Mouse (Mus musculus): ENCODE data around the gene Setd1b. TPM values are rescaled to one million over a fixed set of nuclear protein-coding genes. Genes with fewer than 3 reads are reported as not detected.
"Not testable (repeated sequence)": the region's sequence is repeated elsewhere in the genome, so short reads cannot be mapped to it uniquely, and the experiment has no call there.

Setd1b gene
- total and polyA plus RNA-seq, 2 experiments: 1.8 to 7.2 TPM

DNA sequence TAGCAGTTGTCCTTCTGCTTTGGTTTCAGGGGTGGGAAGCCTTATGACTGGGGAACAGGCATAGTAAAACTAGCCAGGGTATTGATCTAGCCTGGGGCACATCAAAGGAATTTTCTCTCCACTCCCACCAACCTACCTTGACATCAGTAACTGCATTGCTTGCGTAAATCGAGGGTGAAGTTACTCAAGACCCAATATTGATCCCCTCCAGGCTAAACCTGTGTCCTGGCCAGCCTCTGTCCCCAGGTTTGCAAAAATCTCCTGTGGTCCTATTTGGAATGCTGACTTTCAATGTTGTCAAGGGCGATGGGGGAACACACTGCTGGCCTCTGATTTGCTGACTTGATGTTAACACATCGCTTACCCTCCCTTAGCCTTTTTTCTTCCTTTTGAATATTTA is 54.8 kb downstream of the Setd1b start:
- no peaks in the 10 kb centered on the region for H3K27me3 ChIP-seq (ENCODE audit: control insufficient read depth, insufficient read depth, low read length)
- peak overlapping the region; percentile 99 for H3K27ac ChIP-seq (replicated peaks; ENCODE audit: insufficient read depth, low read depth, low read length)
- no peaks in the 10 kb centered on the region for H3K79me2 ChIP-seq (ENCODE audit: control insufficient read depth, insufficient read depth, low read length)
- peak overlapping the region; percentile 69 for H3K9ac ChIP-seq (ENCODE audit: low read depth, low read length)
- H3K36me3 ChIP-seq (ENCODE audit: control insufficient read depth, insufficient read depth, low read length): no peaks in the 10 kb centered on the region
- no peak for TF ChIP-seq POLR2A (IDR thresholded peaks at IDR 0.05; ENCODE audit: extremely low read depth, insufficient read depth, low read length)
- TF ChIP-seq CTCF (IDR thresholded peaks at IDR 0.05; ENCODE audit: low read depth, low read length): no peak
- DNase-seq (ENCODE audit: extremely low read depth, low read depth, low spot score): peak; percentile 100
- WGBS: 24% methylated on average over 4 of the region's 4 CpGs
- H3K4me1 ChIP-seq (ENCODE audit: control insufficient read depth, insufficient read depth, low read length): peaks cover 40% of the 10 kb centered on the region
- no peak overlapping the region for H3K4me3 ChIP-seq (ENCODE audit: insufficient read depth, low read depth, low read length)

DNA sequence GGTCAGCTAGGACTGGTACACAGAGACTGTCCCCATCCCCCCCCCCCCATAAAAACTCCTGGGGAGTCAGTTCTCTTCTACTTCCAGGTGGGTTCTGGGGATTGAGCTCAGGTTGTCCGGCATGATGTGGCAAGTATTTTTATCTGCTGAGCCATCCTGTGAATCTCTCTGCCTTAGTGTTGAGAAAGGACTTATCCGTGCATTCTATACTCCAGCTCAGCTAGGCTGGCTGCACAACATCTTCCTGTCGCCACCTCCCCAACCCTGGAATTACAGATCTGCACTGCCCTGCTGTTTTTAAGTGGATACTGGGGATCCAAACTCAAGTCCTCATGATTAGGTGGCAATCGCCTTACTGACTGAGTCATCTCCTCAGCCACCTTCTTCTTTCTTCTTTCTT is 56.5 kb downstream of the Setd1b start:
- H3K79me2 ChIP-seq (ENCODE audit: control insufficient read depth, insufficient read depth, low read length): no peaks in the 10 kb centered on the region
- H3K4me3 ChIP-seq (ENCODE audit: insufficient read depth, low read depth, low read length): no peak overlapping the region
- 85% methylated on average over 4 of the region's 4 CpGs for WGBS
- peak overlapping the region; percentile 22; the same call in 1 of the 2 replicates for H3K27ac ChIP-seq (replicated peaks; ENCODE audit: insufficient read depth, low read depth, low read length)
- DNase-seq (ENCODE audit: extremely low read depth, low read depth, low spot score): no peak
- H3K36me3 ChIP-seq (ENCODE audit: control insufficient read depth, insufficient read depth, low read length): no peaks in the 10 kb centered on the region
- H3K4me1 ChIP-seq (ENCODE audit: control insufficient read depth, insufficient read depth, low read length): peaks cover 42% of the 10 kb centered on the region
- no peaks in the 10 kb centered on the region for H3K27me3 ChIP-seq (ENCODE audit: control insufficient read depth, insufficient read depth, low read length)
- TF ChIP-seq POLR2A (IDR thresholded peaks at IDR 0.05; ENCODE audit: extremely low read depth, insufficient read depth, low read length): no peak
- no peak for TF ChIP-seq CTCF (IDR thresholded peaks at IDR 0.05; ENCODE audit: low read depth, low read length)
- no peak overlapping the region for H3K9ac ChIP-seq (ENCODE audit: low read depth, low read length)

DNA sequence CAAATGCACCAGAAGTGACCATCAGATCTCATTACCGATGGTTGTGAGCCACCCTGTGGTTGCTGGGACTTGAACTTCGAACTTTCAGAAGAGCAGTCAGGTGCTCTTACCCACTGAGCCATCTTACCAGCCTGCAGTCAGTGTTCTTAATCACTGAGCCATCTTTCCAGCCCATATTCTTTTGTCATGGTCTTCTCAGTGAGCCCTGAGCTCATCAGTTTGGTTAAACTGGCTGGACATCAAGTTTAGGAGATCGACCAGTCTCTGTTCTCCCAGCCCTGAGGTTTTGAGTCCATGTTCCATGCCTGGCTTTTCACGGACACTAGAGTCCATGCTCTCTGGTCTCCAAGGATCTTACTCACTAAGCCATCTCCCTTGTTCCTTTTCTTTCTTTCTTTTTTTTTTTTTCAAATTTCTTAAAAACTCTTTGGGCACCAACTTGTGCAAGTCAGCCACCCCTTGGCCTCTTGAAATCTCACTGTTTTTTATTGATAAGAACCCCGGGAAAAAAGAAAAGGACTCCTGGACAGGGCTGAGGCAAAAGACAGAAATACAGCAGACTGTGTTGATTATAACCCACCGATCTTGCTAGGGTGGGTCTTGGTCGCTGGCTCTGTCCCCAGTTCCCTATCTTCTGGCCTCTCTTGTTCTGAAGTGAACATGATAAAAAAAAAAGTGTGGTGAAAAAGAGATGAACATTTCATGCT is 59.0 kb downstream of the Setd1b start:
- H3K27me3 ChIP-seq (ENCODE audit: control insufficient read depth, insufficient read depth, low read length); H3K36me3 ChIP-seq (ENCODE audit: control insufficient read depth, insufficient read depth, low read length); H3K79me2 ChIP-seq (ENCODE audit: control insufficient read depth, insufficient read depth, low read length); H3K4me3 ChIP-seq (ENCODE audit: insufficient read depth, low read depth, low read length); H3K9ac ChIP-seq (ENCODE audit: low read depth, low read length): not testable (repeated sequence)
- H3K27ac ChIP-seq (replicated peaks; ENCODE audit: insufficient read depth, low read depth, low read length): peak overlapping the region; percentile 94
- peak; percentile 78 for DNase-seq (ENCODE audit: extremely low read depth, low read depth, low spot score)
- 25% methylated on average over 6 of the region's 7 CpGs for WGBS
- peaks cover 22% of the 10 kb centered on the region for H3K4me1 ChIP-seq (ENCODE audit: control insufficient read depth, insufficient read depth, low read length)

DNA sequence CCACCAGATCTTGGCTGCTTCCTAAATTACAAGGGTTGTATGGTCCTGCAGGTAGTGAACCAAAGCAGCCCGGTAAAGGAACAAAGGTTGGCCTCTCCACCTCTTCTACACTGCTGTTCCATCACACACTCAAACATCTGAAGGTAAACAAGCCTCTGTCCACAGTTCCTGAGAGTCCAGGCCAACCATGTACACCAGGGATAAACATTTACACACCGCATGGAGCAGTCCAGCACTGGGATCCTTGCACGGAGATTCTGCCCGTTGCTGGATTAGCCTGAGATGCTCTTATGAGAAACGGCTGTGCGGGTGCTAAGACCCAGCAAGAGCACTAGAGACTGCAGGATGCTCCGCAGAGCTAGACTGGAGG is 59.5 kb downstream of the Setd1b start:
- H3K4me1 ChIP-seq (ENCODE audit: control insufficient read depth, insufficient read depth, low read length): peaks cover 19% of the 10 kb centered on the region
- no peaks in the 10 kb centered on the region for H3K79me2 ChIP-seq (ENCODE audit: control insufficient read depth, insufficient read depth, low read length)
- H3K9ac ChIP-seq (ENCODE audit: low read depth, low read length): peak overlapping the region; percentile 49; the same call in 1 of the 2 replicates
- no peaks in the 10 kb centered on the region for H3K36me3 ChIP-seq (ENCODE audit: control insufficient read depth, insufficient read depth, low read length)
- 22% methylated on average over 7 of the region's 7 CpGs for WGBS
- TF ChIP-seq CTCF (IDR thresholded peaks at IDR 0.05; ENCODE audit: low read depth, low read length): no peak
- TF ChIP-seq POLR2A (IDR thresholded peaks at IDR 0.05; ENCODE audit: extremely low read depth, insufficient read depth, low read length): no peak
- H3K27ac ChIP-seq (replicated peaks; ENCODE audit: insufficient read depth, low read depth, low read length): peak overlapping the region; percentile 94
- H3K4me3 ChIP-seq (ENCODE audit: insufficient read depth, low read depth, low read length): no peak overlapping the region
- H3K27me3 ChIP-seq (ENCODE audit: control insufficient read depth, insufficient read depth, low read length): no peaks in the 10 kb centered on the region
- DNase-seq (ENCODE audit: extremely low read depth, low read depth, low spot score): peak; percentile 95

DNA sequence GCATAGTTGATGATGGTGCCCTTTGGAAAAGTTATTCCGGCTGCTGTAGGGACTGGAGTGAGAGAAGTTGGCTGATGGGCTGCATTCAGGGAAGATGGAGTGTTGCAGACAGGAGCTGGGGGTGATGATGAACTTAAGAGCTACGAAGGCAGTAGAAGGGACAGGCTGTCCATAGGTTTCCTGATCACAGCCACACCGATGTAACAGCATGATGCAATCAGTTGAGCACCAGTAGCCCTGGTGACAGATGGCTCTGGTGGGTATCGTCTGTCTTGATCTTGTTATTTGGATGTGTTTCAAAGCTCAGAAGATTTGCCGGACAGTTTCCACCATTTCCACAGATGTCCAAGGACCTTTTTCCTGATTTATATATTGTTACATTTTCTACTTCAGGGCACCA is 60.0 kb downstream of the Setd1b start:
- Histone ChIP-seq H3K4me3 (ENCODE audit: insufficient read depth, low read depth, low read length) (no peak overlapping the region), H3K27ac (replicated peaks; ENCODE audit: insufficient read depth, low read depth, low read length) (peak overlapping the region; percentile 94), H3K9ac (ENCODE audit: low read depth, low read length) (peak overlapping the region; percentile 49; the same call in 1 of the 2 replicates), H3K27me3 (ENCODE audit: control insufficient read depth, insufficient read depth, low read length) (no peaks in the 10 kb centered on the region), H3K36me3 (ENCODE audit: control insufficient read depth, insufficient read depth, low read length) (no peaks in the 10 kb centered on the region), H3K79me2 (ENCODE audit: control insufficient read depth, insufficient read depth, low read length) (no peaks in the 10 kb centered on the region), H3K4me1 (ENCODE audit: control insufficient read depth, insufficient read depth, low read length) (peaks cover 18% of the 10 kb centered on the region)
- DNase-seq (ENCODE audit: extremely low read depth, low read depth, low spot score): no peak
- TF ChIP-seq CTCF (IDR thresholded peaks at IDR 0.05; ENCODE audit: low read depth, low read length) (no peak), POLR2A (IDR thresholded peaks at IDR 0.05; ENCODE audit: extremely low read depth, insufficient read depth, low read length) (no peak)
- 41% methylated on average over 5 of the region's 5 CpGs for WGBS

DNA sequence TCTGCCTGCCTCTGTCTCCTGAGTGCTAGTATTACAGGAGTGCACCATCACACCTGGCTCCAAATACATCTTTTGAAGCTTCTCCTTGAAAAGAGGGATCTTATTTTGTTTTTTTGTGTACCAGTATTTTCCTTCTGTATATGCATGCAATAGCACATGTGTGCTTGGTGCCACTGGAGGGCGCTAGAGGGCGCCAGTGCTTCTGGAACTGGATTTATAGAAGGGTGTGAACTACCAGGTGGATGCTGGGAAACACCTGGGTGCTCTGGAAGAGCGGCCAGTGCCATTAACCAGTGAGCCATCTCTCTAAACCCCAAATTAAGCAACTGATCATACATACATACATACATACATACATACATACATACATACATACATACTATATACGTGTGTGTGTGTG is 60.8 kb downstream of the Setd1b start:
- DNase-seq (ENCODE audit: extremely low read depth, low read depth, low spot score); H3K27me3 ChIP-seq (ENCODE audit: control insufficient read depth, insufficient read depth, low read length); H3K79me2 ChIP-seq (ENCODE audit: control insufficient read depth, insufficient read depth, low read length); H3K4me3 ChIP-seq (ENCODE audit: insufficient read depth, low read depth, low read length); H3K9ac ChIP-seq (ENCODE audit: low read depth, low read length); H3K36me3 ChIP-seq (ENCODE audit: control insufficient read depth, insufficient read depth, low read length): not testable (repeated sequence)
- 0 out of 2 replicates have a peak, but pooled peaks have one; percentile 11 for TF ChIP-seq CTCF (IDR thresholded peaks at IDR 0.05; ENCODE audit: low read depth, low read length)
- Histone ChIP-seq H3K4me1 (ENCODE audit: control insufficient read depth, insufficient read depth, low read length) (peaks cover 12% of the 10 kb centered on the region), H3K27ac (replicated peaks; ENCODE audit: insufficient read depth, low read depth, low read length) (peak overlapping the region; percentile 76; the same call in 1 of the 2 replicates)
- WGBS: 64% methylated on average over 4 of the region's 4 CpGs

DNA sequence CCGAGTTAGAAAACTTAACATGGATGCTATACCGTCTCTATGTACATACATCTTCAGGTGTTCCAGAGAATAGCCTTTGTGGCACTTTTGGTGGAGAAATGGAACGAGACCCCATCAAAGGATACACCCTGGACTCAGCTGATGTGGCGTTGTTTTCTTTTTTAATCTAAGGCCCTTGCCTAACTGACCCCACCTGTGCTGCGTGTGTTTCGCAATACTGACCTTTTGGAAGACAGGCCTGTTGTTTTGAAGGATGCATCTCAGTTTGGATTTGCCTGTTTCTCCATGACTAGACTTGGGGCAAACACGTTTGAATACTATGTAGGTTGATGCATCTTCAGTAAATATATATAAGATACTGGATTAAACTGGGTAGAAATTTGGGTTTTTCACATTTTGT is 61.6 kb downstream of the Setd1b start:
- not testable (repeated sequence) for H3K4me3 ChIP-seq (ENCODE audit: insufficient read depth, low read depth, low read length); H3K4me1 ChIP-seq (ENCODE audit: control insufficient read depth, insufficient read depth, low read length); H3K9ac ChIP-seq (ENCODE audit: low read depth, low read length); H3K36me3 ChIP-seq (ENCODE audit: control insufficient read depth, insufficient read depth, low read length); H3K79me2 ChIP-seq (ENCODE audit: control insufficient read depth, insufficient read depth, low read length); H3K27me3 ChIP-seq (ENCODE audit: control insufficient read depth, insufficient read depth, low read length)
- peak; percentile 90 for DNase-seq (ENCODE audit: extremely low read depth, low read depth, low spot score)
- 35% methylated on average over 7 of the region's 7 CpGs for WGBS
- H3K27ac ChIP-seq (replicated peaks; ENCODE audit: insufficient read depth, low read depth, low read length): peak overlapping the region; percentile 76
